Mouse (Mus musculus) C2C12 (cell line): ENCODE results near the gene Akirin2. TPM values are rescaled to one million over a fixed set of nuclear protein-coding genes. Genes with fewer than 3 reads are reported as not detected.
"Not testable (repeated sequence)": the region's sequence is repeated elsewhere in the genome, so short reads cannot be mapped to it uniquely, and the experiment has no call there.

Experiments used
- H3K27me3 ChIP-seq: one replicate; pipeline ENCODE4 v1.6.1; 2011; ENCODE audit not compliant: control insufficient read depth, insufficient read depth, insufficient read length
- H3K36me3 ChIP-seq: one replicate; pipeline ENCODE4 v1.6.1; 2011; ENCODE audit not compliant: control insufficient read depth, insufficient read depth
- H3K4me3 ChIP-seq: one replicate; pipeline ENCODE4 v1.5.1; 2011; ENCODE audit warnings: mild to moderate bottlenecking, control low read depth; ENCODE audit not compliant: poor library complexity, insufficient read depth, severe bottlenecking
- H3K79me2 ChIP-seq: one replicate; pipeline ENCODE4 v1.6.1; 2011; ENCODE audit not compliant: control insufficient read depth, insufficient read depth
- H3K79me3 ChIP-seq: one replicate; pipeline ENCODE4 v1.6.1; 2011; ENCODE audit warnings: low read depth, control low read depth
- H3ac ChIP-seq: one replicate; pipeline ENCODE3; 2011; ENCODE audit warnings: low read depth; ENCODE audit not compliant: control insufficient read depth, insufficient read length
- CEBPB ChIP-seq: IDR thresholded peaks from one replicate; pipeline ENCODE4 v1.6.1; 2011; ENCODE audit warnings: low read depth, mild to moderate bottlenecking, control low read depth, moderate library complexity
- CTCF ChIP-seq: IDR thresholded peaks from one replicate; pipeline ENCODE4 v1.5.1; 2011; ENCODE audit not compliant: control insufficient read depth, insufficient read depth, insufficient read length
- FOSL1 ChIP-seq: IDR thresholded peaks from one replicate; pipeline ENCODE4 v1.8.0; 2011; ENCODE audit warnings: mild to moderate bottlenecking, low read length; ENCODE audit not compliant: poor library complexity, insufficient read depth, severe bottlenecking
- MAX ChIP-seq: IDR thresholded peaks from one replicate; pipeline ENCODE4 v1.6.1; 2011; ENCODE audit warnings: mild to moderate bottlenecking, control low read depth
- MYOD1 ChIP-seq: IDR thresholded peaks from one replicate; pipeline ENCODE4 v1.6.1; 2011; ENCODE audit warnings: low read depth; ENCODE audit not compliant: control insufficient read depth, insufficient read length
- MYOG ChIP-seq: IDR thresholded peaks from one replicate; pipeline ENCODE4 v1.6.1; 2011; ENCODE audit not compliant: control insufficient read depth, insufficient read length; ENCODE audit errors: extremely low read depth
- USF1 ChIP-seq: IDR thresholded peaks from one replicate; pipeline ENCODE4 v1.6.1; 2011; ENCODE audit warnings: low read depth, mild to moderate bottlenecking, control low read depth, moderate library complexity
- polyA plus RNA-seq: library from polyadenylated mRNA; unstranded; fragments of >200 nt; fragmentation: generic; extraction: Trizol; gene quantifications from one replicate; pipeline ENCODE4 v1.2.1, GENCODE M21; 2012; ENCODE audit warnings: missing spikeins

The Akirin2 gene
- polyA plus RNA-seq, 1 experiment = 59.6 TPM

- Histone ChIP-seq H3K79me2 (peaks cover 97% of the 10 kb centered on the region), H3ac (no peak overlapping the region), H3K27me3 (no peaks in the 10 kb centered on the region), H3K79me3 (peaks cover 78% of the 10 kb centered on the region), H3K36me3 (peaks cover 21% of the 10 kb centered on the region), H3K4me3 (no peak overlapping the region)
- TF ChIP-seq USF1 = no peak
- TF ChIP-seq CTCF = no peak
These were observed 4.9 kb downstream of the Akirin2 start for GRCm38 (mm10) chr4:34555604-34556003.

- peak; percentile 73 for TF ChIP-seq FOSL1
- TF ChIP-seq MYOD1 = no peak
- H3K79me2 ChIP-seq = peaks cover 97% of the 10 kb centered on the region
- peaks cover 84% of the 10 kb centered on the region for H3K79me3 ChIP-seq
- no peak overlapping the region for H3ac ChIP-seq
- no peak overlapping the region for H3K4me3 ChIP-seq
- H3K27me3 ChIP-seq = no peaks in the 10 kb centered on the region
- peaks cover 21% of the 10 kb centered on the region for H3K36me3 ChIP-seq
These were observed 5.4 kb downstream of the Akirin2 start for GRCm38 (mm10) chr4:34556183-34556582.

- Histone ChIP-seq H3K27me3 (no peaks in the 10 kb centered on the region), H3ac (no peak overlapping the region), H3K4me3 (no peak overlapping the region), H3K36me3 (peaks cover 57% of the 10 kb centered on the region), H3K79me3 (peaks cover 81% of the 10 kb centered on the region), H3K79me2 (peaks cover 96% of the 10 kb centered on the region)
- TF ChIP-seq MYOD1 (no peak), USF1 (peak; percentile 77)
These were observed 10.2 kb downstream of the Akirin2 start for GRCm38 (mm10) chr4:34560971-34561370.

- Histone ChIP-seq H3K27me3 (no peaks in the 10 kb centered on the region), H3K79me3 (peaks cover 41% of the 10 kb centered on the region), H3ac (no peak overlapping the region), H3K4me3 (no peak overlapping the region), H3K79me2 (peaks cover 51% of the 10 kb centered on the region), H3K36me3 (peaks cover 98% of the 10 kb centered on the region)
- no peak for TF ChIP-seq CTCF
- TF ChIP-seq USF1 = no peak
- TF ChIP-seq MYOG = no peak
These were observed 15.5 kb downstream of the Akirin2 start for GRCm38 (mm10) chr4:34566226-34566625.

GRCm38 (mm10) chr4:34572876-34573275 lies 22.1 kb downstream of the Akirin2 start:
- no peak for TF ChIP-seq MAX
- no peak for TF ChIP-seq MYOD1
- TF ChIP-seq MYOG = no peak
- no peak for TF ChIP-seq USF1
- TF ChIP-seq CTCF = no peak
- TF ChIP-seq CEBPB = no peak
- no peak for TF ChIP-seq FOSL1
- H3K36me3 ChIP-seq = peaks cover 96% of the 10 kb centered on the region
- H3K4me3 ChIP-seq = no peak overlapping the region
- H3K27me3 ChIP-seq = no peaks in the 10 kb centered on the region
- no peaks in the 10 kb centered on the region for H3K79me2 ChIP-seq
- H3K79me3 ChIP-seq = peaks cover 7% of the 10 kb centered on the region
- H3ac ChIP-seq = no peak overlapping the region

GRCm38 (mm10) chr4:34577028-34577427 lies 26.3 kb downstream of the Akirin2 start:
- no peaks in the 10 kb centered on the region for H3K79me2 ChIP-seq
- H3K36me3 ChIP-seq = peaks cover 83% of the 10 kb centered on the region
- no peak overlapping the region for H3ac ChIP-seq
- H3K79me3 ChIP-seq = peaks cover 4% of the 10 kb centered on the region
- H3K27me3 ChIP-seq = no peaks in the 10 kb centered on the region
- no peak for TF ChIP-seq MYOG
- TF ChIP-seq MAX = no peak
- TF ChIP-seq CTCF = no peak
- TF ChIP-seq CEBPB = no peak
- TF ChIP-seq FOSL1 = no peak
- no peak for TF ChIP-seq USF1
- TF ChIP-seq MYOD1 = no peak
- H3K4me3 ChIP-seq = no peak overlapping the region

- Histone ChIP-seq H3K27me3 (no peaks in the 10 kb centered on the region), H3ac (no peak overlapping the region), H3K4me3 (no peak overlapping the region), H3K79me3 (peaks cover 2% of the 10 kb centered on the region), H3K79me2 (no peaks in the 10 kb centered on the region), H3K36me3 (peaks cover 84% of the 10 kb centered on the region)
- TF ChIP-seq CEBPB = no peak
- TF ChIP-seq CTCF = no peak
- TF ChIP-seq MYOD1 = no peak
- no peak for TF ChIP-seq MAX
- TF ChIP-seq FOSL1 = no peak
- TF ChIP-seq MYOG = no peak
- no peak for TF ChIP-seq USF1
These were observed 28.5 kb downstream of the Akirin2 start for GRCm38 (mm10) chr4:34579215-34579614.

- not testable (repeated sequence) for H3ac ChIP-seq, H3K27me3 ChIP-seq, H3K4me3 ChIP-seq, H3K79me3 ChIP-seq, H3K79me2 ChIP-seq
- peaks cover 79% of the 10 kb centered on the region for H3K36me3 ChIP-seq
These were observed 30.8 kb downstream of the Akirin2 start for GRCm38 (mm10) chr4:34581489-34581888.
